Mouse (Mus musculus) stomach, adult 2 months (tissue): ENCODE data around the gene Tcf25. TPM values are rescaled to one million over a fixed set of nuclear protein-coding genes. Genes with fewer than 3 reads are reported as not detected.

ENCODE experiments used
- polyA plus RNA-seq: library from polyadenylated mRNA; depleted of rRNA; stranded (reverse); fragments of >200 nt; gene quantifications from 2 replicates; pipeline ENCODE4 v1.2.3, GENCODE M21; 2012; rRNA removed

Gene Tcf25
- 64.3 and 69.0 TPM in 2 replicates for polyA plus RNA-seq

GRCm38 (mm10) chr8:123373403-123374238 is at the start of gene Tcf25:
Tcf25 (plus strand) TSS chr8:123373753.

GRCm38 (mm10) chr8:123332262-123333090 is 41.1 kb upstream of the Tcf25 start, which contains the start of gene Spire2:
Spire2 (plus strand) TSS chr8:123332713.

GRCm38 (mm10) chr8:123406786-123407185 is 33.2 kb downstream of the Tcf25 start, which contains the start of gene Mc1r:
Mc1r (plus strand) TSS chr8:123407107.

GRCm38 (mm10) chr8:123411246-123411645 is 37.7 kb downstream of the Tcf25 start, which contains the start of gene Tubb3:
Tubb3 (plus strand) TSS chr8:123411424.

GRCm38 (mm10) chr8:123423441-123423840 is 49.9 kb downstream of the Tcf25 start, which contains the start of gene Def8:
Def8 (plus strand) TSS chr8:123423527.

Other genes with a start within 250 kb of the Tcf25 start
- 0.33 and 2.9 TPM in 2 replicates for gene Sult5a1, start 215.4 kb upstream of the Tcf25 start, polyA plus RNA-seq
- 7.0 and 7.4 TPM in 2 replicates for gene Dpep1, start 187.5 kb upstream of the Tcf25 start, polyA plus RNA-seq
- 64.7 and 76.1 TPM in 2 replicates for gene Chmp1a, start 161.0 kb upstream of the Tcf25 start, polyA plus RNA-seq
- gene Spata33, start 160.9 kb upstream of the Tcf25 start, polyA plus RNA-seq = 0.19 and 0.96 TPM in 2 replicates
- gene Cdk10, start 148.9 kb upstream of the Tcf25 start, polyA plus RNA-seq = 25.0 and 25.3 TPM in 2 replicates
- 4.4 and 7.0 TPM in 2 replicates for gene Spata2l, start 137.5 kb upstream of the Tcf25 start, polyA plus RNA-seq
- 12.0 and 14.9 TPM in 2 replicates for gene Zfp276, start 119.6 kb upstream of the Tcf25 start, polyA plus RNA-seq
- 42.1 and 58.2 TPM in 2 replicates for gene Vps9d1, start 119.4 kb upstream of the Tcf25 start, polyA plus RNA-seq
- 5.6 and 11.0 TPM in 2 replicates for gene Fanca, start 55.2 kb upstream of the Tcf25 start, polyA plus RNA-seq
- 26.4 and 34.4 TPM in 2 replicates for gene Spire2, start 41.0 kb upstream of the Tcf25 start, polyA plus RNA-seq
- gene Mc1r, start 33.4 kb downstream of the Tcf25 start, polyA plus RNA-seq = not detected in 2 replicates
- gene Tubb3, start 37.7 kb downstream of the Tcf25 start, polyA plus RNA-seq = 7.0 and 9.8 TPM in 2 replicates
- 10.6 and 17.1 TPM in 2 replicates for gene Def8, start 49.8 kb downstream of the Tcf25 start, polyA plus RNA-seq
- 10.1 and 12.7 TPM in 2 replicates for gene Afg3l1, start 104.2 kb downstream of the Tcf25 start, polyA plus RNA-seq
- gene Dbndd1, start 141.7 kb downstream of the Tcf25 start, polyA plus RNA-seq = 0.52 and 0.58 TPM in 2 replicates
- gene Gas8, start 145.1 kb downstream of the Tcf25 start, polyA plus RNA-seq = 3.0 and 3.3 TPM in 2 replicates